Mouse (Mus musculus) heart, adult 2 months (tissue): ENCODE data around the gene Atad5.

Source experiments
- CTCF ChIP-seq: fragments of 200-600 bp; IDR thresholded peaks from 2 replicates; pipeline ENCODE4 v1.8.1; 2022; ENCODE audit warnings: antibody characterized with exemption, mild to moderate bottlenecking, moderate library complexity
- POLR2A ChIP-seq: fragments of 200-500 bp; IDR thresholded peaks from 2 replicates; pipeline ENCODE4 v1.6.1; 2011; ENCODE audit warnings: mild to moderate bottlenecking, low read depth, low read length, control low read depth; ENCODE audit not compliant: insufficient read depth

- TF ChIP-seq POLR2A, result peak; percentile 82
- TF ChIP-seq CTCF, result peak; percentile 54
Measured at GRCm38 (mm10) chr11:80080826-80081728, 8.1 kb upstream of the Atad5 start, which contains the start of gene Crlf3.
